Mouse (Mus musculus): Measurements from ENCODE around the gene Vps52. TPM values are rescaled to one million over a fixed set of nuclear protein-coding genes. Genes with fewer than 3 reads are reported as not detected.

The Vps52 gene
- polyA plus RNA-seq, 2 experiments from 2014 or later: 25.1 to 28.2 TPM

DNA sequence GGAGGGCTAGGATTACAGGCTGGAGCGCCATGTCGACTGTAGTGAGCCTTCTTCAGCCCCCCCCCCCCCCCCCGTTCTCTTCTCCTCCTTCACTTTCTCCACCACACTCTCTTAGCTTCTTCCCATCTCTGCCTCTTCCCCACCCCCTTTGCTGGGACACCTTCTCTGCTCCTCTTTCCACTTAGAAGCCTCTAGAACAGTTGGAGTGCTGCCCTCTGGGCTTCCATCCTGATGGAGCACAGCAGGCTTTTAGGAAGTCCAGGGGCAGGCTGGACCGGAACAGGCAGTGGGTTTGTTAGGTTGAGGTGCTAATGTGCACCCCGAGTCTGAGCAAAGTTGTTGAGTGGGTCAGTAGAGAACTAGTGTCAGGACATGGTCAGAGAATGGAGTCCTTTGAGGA, 54.5 kb downstream of the Vps52 start:
- ATAC-seq: no peak

DNA sequence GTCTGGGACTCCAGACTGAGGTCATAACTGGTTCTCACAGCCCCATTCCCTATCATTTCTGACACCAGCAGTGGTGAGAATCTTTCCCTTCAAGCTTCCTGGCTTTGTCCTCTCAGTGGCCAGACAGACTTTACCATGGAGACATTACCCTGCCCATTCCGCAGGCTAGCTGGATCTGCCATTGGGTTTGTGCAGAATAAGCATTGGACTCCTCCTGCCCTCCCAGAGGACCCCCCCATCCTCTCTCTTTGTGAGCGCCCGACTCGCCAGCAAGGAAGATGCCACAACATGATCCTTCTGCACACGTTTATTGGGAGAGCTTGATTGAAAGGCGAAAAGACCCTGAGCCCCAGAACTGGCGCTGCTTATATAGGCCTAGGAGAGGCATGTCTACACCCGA, 57.8 kb downstream of the Vps52 start:
- ATAC-seq: no peak

Other genes starting within 250 kb of the Vps52 start
- 10 to 100 TPM; 27.2 to 33.5 TPM for gene March2, start 237.1 kb upstream of the Vps52 start, polyA plus RNA-seq (2017; shearing (Covaris generic))
- gene Rab11b, start 195.3 kb upstream of the Vps52 start, polyA plus RNA-seq (2017; shearing (Covaris generic)): 100 to 1,000 TPM; 227 to 308 TPM
- gene Angptl4, start 174.0 kb upstream of the Vps52 start, polyA plus RNA-seq (2017; shearing (Covaris generic)): 1 to 10 TPM; 3.7 to 4.8 TPM
- 1 to 10 TPM; 1.9 to 3.3 TPM for gene Kank3, start 145.3 kb upstream of the Vps52 start, polyA plus RNA-seq (2017; shearing (Covaris generic))
- 1,000 to 10,000 TPM; 1,524 to 2,342 TPM for gene Rps28, start 131.2 kb upstream of the Vps52 start, polyA plus RNA-seq (2017; shearing (Covaris generic))
- 100 to 1,000 TPM; 389 to 432 TPM for gene Ndufa7, start 131.2 kb upstream of the Vps52 start, polyA plus RNA-seq (2017; shearing (Covaris generic))
- gene Cd320, start 112.7 kb upstream of the Vps52 start, polyA plus RNA-seq (2017; shearing (Covaris generic)): 10 to 100 TPM; 11.4 to 15.9 TPM
- not detected for gene Gm7029, start 82.0 kb upstream of the Vps52 start, polyA plus RNA-seq (2017; shearing (Covaris generic))
- gene Kifc1, start 65.2 kb upstream of the Vps52 start, polyA plus RNA-seq (2017; shearing (Covaris generic)): 1 to 10 TPM; 1.5 to 2.5 TPM
- gene Platr17, start 50.7 kb upstream of the Vps52 start, polyA plus RNA-seq (2017; shearing (Covaris generic)): 10 to 100 TPM in 1 of 2 experiments, 1 to 10 TPM in 1; 6.5 to 15.4 TPM
- 100 to 1,000 TPM in 1 of 2 experiments, 10 to 100 TPM in 1; 97.4 to 149 TPM for gene Daxx, start 46.4 kb upstream of the Vps52 start, polyA plus RNA-seq (2017; shearing (Covaris generic))
- gene Tapbp, start 39.9 kb upstream of the Vps52 start, polyA plus RNA-seq (2017; shearing (Covaris generic)): 100 to 1,000 TPM; 299 to 436 TPM
- 1 to 10 TPM; 4.1 to 4.7 TPM for gene Zbtb22, start 39.9 kb upstream of the Vps52 start, polyA plus RNA-seq (2017; shearing (Covaris generic))
- gene Rgl2, start 26.3 kb upstream of the Vps52 start, polyA plus RNA-seq (2017; shearing (Covaris generic)): 10 to 100 TPM; 26.5 to 34.3 TPM
- gene Pfdn6, start 15.5 kb upstream of the Vps52 start, polyA plus RNA-seq (2017; shearing (Covaris generic)): 100 to 1,000 TPM; 113 to 146 TPM
- gene Wdr46, start 15.2 kb upstream of the Vps52 start, polyA plus RNA-seq (2017; shearing (Covaris generic)): 10 to 100 TPM; 11.8 to 16.6 TPM
- 10 to 100 TPM; 18.7 to 19.0 TPM for gene B3galt4, start 4.3 kb upstream of the Vps52 start, polyA plus RNA-seq (2017; shearing (Covaris generic))
- gene Rps18, start 189 bp downstream of the Vps52 start, polyA plus RNA-seq (2017; shearing (Covaris generic)): 1,000 to 10,000 TPM; 6,680 to 7,218 TPM
- gene H2-K1, start 44.5 kb downstream of the Vps52 start, polyA plus RNA-seq (2017; shearing (Covaris generic)): 1,000 to 10,000 TPM; 4,668 to 6,585 TPM
- 1 to 10 TPM; 2.2 to 3.4 TPM for gene Ring1, start 68.9 kb downstream of the Vps52 start, polyA plus RNA-seq (2017; shearing (Covaris generic))
- gene H2-Ke6, start 72.2 kb downstream of the Vps52 start, polyA plus RNA-seq (2017; shearing (Covaris generic)): 10 to 100 TPM; 29.3 to 35.2 TPM
- 10 to 100 TPM; 34.6 to 49.4 TPM for gene Slc39a7, start 75.9 kb downstream of the Vps52 start, polyA plus RNA-seq (2017; shearing (Covaris generic))
- 1 to 10 TPM; 7.2 to 9.0 TPM for gene Rxrb, start 76.0 kb downstream of the Vps52 start, polyA plus RNA-seq (2017; shearing (Covaris generic))
- under 1 TPM; 0.07 to 0.20 TPM for gene Col11a2, start 83.6 kb downstream of the Vps52 start, polyA plus RNA-seq (2017; shearing (Covaris generic))
- 10 to 100 TPM; 42.9 to 45.4 TPM for gene H2-Oa, start 136.5 kb downstream of the Vps52 start, polyA plus RNA-seq (2017; shearing (Covaris generic))
- gene H2-DMa, start 163.7 kb downstream of the Vps52 start, polyA plus RNA-seq (2017; shearing (Covaris generic)): 100 to 1,000 TPM; 152 to 211 TPM
- gene Brd2, start 166.8 kb downstream of the Vps52 start, polyA plus RNA-seq (2017; shearing (Covaris generic)): 100 to 1,000 TPM in 1 of 2 experiments, 10 to 100 TPM in 1; 99.8 to 116 TPM
- 10 to 100 TPM in 1 of 2 experiments, 1 to 10 TPM in 1; 4.8 to 19.7 TPM for gene H2-DMb2, start 187.5 kb downstream of the Vps52 start, polyA plus RNA-seq (2017; shearing (Covaris generic))
- 1 to 10 TPM; 1.9 to 3.7 TPM for gene H2-DMb1, start 197.3 kb downstream of the Vps52 start, polyA plus RNA-seq (2017; shearing (Covaris generic))
- 100 to 1,000 TPM; 134 to 207 TPM for gene Tap1, start 231.7 kb downstream of the Vps52 start, polyA plus RNA-seq (2017; shearing (Covaris generic))
- gene Psmb9, start 232.0 kb downstream of the Vps52 start, polyA plus RNA-seq (2017; shearing (Covaris generic)): 100 to 1,000 TPM; 320 to 348 TPM
- gene Psmb8, start 241.9 kb downstream of the Vps52 start, polyA plus RNA-seq (2017; shearing (Covaris generic)): 1,000 to 10,000 TPM in 1 of 2 experiments, 100 to 1,000 TPM in 1; 892 to 1,228 TPM
- 100 to 1,000 TPM in 1 of 2 experiments, 10 to 100 TPM in 1; 68.0 to 148 TPM for gene Tap2, start 247.7 kb downstream of the Vps52 start, polyA plus RNA-seq (2017; shearing (Covaris generic))

Measured in activated CD4-positive, CD25-positive, alpha-beta regulatory T cell, adult 4 months (primary cell).